Mouse (Mus musculus) liver, adult (tissue): ENCODE measurements around the gene Dyrk1a.

Experiments used
- GATA4 ChIP-seq: IDR thresholded peaks from 2 replicates; pipeline ENCODE4 v1.6.1; 2014; ENCODE audit warnings: mild to moderate bottlenecking, low read length; ENCODE audit not compliant: insufficient replicate concordance

Gene Dyrk1a

DNA sequence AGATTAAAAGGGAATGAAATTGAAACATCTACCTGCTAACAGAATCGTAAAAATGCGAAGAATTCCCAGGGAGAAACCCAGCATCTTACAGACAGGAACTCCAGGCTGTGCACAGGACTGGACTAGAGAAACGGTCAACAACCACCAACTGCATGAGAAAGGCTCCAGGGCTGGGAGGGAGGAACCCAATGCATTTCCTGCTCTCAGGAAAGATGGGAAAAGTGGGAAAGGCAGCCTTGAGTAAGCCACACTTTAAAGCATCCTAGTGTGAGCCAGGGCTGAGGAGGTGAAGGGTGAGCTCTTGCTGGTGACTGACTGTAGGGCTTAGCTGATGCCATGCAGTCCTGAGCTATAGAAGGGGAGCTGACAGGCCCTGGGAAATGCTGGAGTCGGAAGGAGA, 131.3 kb downstream of the Dyrk1a start:
- no peak for TF ChIP-seq GATA4

DNA sequence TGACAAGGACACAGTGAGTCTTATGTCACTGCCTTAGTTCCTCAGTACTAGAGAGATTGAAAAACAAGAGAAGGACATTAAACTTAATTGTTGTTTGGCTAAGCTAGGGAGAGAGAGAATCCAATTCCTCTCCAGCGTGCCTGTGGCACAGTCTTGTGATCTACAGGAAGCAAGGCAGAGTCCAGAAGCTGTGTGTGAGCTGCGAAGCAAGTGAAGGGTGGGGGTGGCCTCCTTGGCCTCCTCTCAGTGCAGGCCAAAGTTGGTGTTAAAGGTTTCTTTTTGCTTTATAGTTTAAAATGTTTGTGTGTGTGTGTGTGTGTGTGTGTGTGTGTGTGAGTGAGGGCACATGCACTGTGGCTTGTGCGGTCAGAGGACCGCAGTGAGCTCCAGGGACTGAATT, 132.2 kb downstream of the Dyrk1a start:
- TF ChIP-seq GATA4 = no peak

DNA sequence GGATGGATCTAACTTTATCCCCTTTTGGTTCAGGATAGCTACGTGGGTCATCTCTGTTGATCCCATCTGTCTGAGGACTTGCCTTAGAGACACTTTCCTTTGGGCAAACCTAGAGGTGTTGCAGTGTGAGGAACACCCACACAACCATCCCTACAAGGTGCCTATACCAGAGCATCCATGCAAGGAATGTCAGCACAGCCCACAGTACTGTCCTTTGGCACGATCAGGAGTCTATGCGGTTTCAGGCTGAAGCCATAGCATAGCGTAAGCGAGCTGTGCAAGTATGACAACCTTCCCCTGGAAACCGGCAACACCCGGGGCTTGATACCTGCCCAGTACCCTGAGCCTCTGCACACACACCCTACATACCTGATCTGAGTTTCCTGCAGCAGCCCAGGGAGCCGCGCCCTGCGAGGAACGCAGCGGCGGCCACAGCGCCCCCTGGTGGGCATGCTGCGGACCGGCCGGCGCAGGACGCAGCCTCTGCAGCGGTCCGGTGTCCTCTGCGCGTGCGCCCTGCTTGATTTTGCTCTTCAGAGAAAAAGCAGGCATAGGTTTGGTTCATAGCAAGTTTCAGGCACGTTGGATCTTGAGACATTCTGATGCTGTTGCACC, 143.8 kb downstream of the Dyrk1a start:
- no peak for TF ChIP-seq GATA4

DNA sequence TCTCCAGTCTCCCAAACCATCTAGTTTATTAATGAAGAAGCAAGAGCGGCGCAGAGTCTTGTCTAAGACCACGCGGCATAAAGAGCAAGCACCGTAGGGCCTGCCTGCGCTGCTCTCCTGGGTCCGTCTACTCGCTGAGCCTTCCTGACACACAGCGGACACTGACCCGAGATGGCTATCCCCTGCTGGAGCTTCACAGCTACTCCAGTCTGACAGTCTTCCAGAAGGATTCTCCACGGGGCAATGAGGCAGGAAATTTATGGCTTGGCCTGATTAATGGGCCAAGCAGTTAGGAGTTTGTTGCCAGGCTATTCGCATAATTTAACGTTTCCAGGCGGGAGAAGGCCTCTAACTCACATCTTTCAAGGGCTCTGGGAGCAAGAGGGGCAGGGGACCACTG, 144.7 kb downstream of the Dyrk1a start:
- TF ChIP-seq GATA4 = no peak

DNA sequence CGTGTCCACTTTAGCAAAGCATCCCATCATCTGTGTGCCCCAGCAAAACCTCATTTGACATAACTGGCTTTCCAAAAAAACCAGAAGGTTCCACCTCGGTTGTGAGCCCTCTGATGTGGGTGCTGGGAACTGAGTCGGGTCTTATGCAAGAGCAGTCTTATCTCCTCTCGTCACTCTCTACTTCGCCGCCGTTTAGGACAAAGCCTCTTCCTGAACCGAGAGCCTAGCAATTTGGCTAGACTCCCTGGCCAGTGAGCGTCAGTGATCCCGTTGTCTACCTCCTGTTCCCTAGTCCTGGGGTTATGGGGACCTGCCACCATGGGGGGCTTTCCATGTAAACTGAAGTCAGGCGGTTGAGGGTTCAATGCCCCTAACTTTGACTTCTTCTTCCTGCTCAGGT, 147.2 kb downstream of the Dyrk1a start:
- no peak for TF ChIP-seq GATA4

DNA sequence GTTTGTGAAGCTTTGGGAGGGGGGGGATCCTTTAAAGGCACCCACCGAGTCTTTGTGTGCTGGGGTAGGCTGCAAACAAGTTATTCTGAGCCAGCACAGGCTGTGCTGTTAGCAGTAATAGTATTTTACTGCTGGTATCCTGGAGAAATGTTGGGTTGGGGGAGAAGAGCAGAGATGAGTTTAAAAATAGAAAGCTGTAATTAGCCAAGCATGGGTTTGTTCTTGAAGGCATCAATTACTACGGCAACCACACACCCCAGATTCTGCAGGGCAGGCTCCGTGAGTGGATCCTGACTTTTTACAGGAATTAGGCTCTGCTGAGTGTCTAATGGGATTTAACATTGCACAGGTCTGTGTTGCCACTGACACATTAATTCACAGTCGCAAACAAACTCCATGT, 149.1 kb downstream of the Dyrk1a start:
- no peak for TF ChIP-seq GATA4

DNA sequence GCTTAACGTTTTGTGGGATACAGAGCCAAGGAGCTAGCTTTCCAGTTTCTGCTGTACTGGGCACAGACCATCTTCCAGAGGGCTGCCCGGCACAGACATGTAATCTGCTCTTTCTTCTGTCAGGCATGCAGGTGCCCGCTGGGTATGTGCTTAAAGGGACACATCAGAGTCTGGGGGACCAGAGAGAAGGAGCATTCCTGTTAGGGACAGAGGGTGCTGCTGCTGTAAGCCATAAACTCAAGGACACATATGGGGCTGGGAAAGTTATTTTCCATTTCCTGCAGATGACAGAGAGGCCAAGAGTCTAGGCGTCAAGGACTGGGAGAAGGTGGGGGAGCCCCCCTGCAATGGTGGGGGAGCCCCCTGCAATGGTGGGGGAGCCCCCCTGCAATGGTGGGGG, 149.7 kb downstream of the Dyrk1a start:
- no peak for TF ChIP-seq GATA4

DNA sequence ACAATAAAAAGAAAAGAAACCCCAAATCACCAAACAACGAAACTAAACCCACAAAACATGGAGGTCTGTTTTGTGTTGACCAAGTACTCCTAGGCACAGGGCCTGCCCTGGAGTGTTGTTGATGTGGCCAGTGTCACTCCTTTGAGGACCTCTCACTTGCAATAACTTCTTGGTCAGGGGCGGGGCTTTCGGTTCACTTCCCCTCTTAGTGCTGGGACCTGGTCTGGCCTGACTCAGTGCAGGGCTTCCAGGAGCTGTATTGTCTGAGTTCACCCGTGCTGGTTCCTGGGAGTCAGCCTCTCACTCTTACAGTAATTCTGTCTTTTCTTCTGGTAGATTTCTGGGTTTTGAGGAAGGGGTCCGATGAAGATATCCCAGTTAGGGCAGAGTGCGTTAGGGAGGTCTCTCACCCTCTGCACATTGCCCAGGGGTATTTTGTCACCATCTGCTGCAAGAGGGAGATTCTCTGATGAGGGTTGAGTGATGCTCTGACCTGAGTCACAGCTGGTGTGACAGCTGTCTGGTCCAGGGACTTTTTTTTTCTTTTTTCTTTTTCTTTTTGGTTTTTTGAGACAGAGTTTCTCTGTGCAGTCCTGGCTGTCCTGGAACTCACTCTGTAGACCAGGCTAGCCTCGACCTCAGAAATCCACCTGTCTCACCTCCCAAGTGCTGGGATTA, 150.8 kb downstream of the Dyrk1a start:
- TF ChIP-seq GATA4 = no peak

DNA sequence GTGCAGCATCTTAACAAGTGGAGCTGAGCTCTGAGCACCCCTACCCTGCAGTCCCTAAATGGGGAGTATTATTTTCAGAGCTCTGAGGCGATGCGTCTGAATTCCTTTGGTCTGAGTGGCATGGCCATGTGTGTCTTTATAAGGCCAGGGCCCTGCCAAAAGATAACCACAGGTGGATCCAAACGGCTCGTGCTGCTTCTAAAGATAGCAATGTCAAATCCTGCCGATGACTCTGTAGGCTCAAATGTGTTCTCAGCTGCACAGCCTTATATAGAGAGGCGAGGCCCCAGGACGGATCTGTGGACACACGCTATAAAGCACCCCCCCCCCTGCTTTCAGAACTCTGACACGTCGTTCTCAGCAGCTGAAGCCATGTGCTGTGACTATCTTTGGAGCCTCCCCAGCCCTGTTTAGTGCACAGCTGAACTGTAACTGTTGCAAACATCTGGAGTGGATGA, 151.8 kb downstream of the Dyrk1a start:
- TF ChIP-seq GATA4 = no peak

DNA sequence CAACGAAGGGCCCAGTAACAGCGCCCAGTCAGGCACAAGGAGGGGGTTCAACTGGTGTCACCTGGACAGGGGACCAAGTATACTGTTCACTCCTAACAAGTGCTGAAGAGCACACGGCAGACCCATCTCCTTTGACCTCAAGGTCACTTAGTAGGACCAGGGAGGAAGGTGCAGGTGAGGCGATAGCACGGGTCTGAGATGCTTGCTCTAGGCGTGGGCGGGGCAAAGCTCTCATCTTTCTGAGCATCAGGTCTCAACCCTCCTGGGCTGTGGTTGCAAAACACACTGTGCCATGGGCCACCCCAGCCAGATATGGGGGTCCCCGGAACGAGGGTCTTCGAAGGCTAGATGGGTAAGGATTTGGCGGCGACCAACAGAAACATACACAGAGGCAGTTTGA, 153.1 kb downstream of the Dyrk1a start:
- no peak for TF ChIP-seq GATA4

DNA sequence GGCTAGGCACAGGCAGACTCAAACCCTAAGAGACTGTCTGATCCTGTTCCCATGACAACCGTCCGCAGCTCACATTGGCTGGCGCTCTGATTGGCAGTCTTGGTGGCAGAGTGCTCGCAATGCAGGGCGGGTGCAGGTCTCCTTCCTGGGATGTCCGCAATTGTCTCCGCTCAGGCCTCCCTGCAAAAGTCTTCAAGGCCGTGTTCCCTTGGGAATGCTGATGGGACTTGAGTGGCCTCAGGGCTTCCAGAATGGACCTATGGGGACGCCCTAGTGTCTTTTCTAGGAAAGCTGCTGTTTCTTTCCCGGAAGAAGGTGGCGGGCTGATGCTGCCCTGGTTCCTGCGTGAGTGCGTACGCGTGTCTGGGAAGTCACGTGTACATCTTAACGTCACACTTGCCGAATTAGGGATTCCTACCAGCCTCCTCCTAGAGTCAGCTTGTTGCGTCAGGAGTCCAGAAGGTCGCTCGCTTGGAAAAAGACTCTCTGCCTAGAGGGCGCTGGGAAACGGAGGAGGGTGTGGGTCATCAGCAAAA, 154.3 kb downstream of the Dyrk1a start:
- TF ChIP-seq GATA4 = no peak

DNA sequence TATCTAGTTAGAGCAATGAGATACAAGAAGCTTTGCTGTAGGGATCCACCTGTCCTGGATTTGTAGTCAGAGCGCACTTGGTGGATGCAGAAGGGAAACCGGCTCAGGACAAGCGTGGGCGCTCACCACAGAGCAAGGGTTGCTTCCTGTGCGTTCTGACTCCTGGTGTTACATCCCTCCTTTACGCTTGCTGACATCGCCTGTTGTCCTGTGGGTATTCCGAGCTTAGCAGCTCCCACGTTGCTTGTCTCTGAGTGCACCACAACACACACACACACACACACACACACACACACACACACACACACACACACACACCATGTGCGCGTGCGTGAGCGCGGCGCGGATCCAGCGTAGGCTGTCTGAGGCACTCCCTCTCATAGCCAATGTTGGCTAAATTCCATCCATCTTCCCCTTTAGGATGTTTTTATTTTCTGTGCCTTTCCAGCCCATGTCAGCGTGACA, 155.0 kb downstream of the Dyrk1a start:
- no peak for TF ChIP-seq GATA4

DNA sequence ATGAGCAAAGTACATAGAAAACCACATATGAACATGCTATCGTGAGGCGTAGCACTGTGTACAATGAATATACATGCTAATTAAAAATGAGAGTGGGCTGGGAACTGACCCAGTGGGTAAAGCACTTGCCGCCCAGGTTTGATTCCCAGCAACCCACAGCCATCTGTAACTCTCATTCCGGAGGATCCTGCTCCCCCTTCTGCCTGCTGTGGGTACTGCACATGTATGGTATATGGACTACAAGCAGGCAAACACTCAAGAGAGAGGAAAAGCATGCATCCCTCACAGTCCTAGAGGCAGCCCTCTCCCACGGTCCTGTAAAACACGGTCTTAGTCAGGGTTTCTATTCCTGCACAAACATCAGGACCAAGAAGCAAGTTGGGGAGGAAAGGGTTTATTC, 159.4 kb downstream of the Dyrk1a start:
- no peak for TF ChIP-seq GATA4

DNA sequence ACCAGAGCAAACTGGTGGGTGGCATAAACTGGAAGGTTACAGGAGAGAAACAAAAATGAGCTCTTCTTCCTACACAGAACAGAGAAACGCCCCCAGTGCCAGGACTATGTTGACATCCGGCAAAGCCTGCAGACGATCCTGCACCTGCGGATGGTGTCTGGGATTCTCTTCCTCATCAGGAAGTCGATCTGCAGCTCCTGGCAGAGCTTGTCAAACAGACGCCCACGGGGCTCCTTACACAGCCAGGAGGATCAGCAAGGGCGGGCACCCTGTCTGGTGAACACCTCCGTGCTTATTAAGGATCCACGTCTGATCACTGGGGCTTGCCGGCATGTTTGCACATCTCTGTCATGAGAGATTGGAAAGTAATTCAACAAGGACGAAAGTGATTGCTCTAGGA, 161.2 kb downstream of the Dyrk1a start:
- TF ChIP-seq GATA4 = no peak

DNA sequence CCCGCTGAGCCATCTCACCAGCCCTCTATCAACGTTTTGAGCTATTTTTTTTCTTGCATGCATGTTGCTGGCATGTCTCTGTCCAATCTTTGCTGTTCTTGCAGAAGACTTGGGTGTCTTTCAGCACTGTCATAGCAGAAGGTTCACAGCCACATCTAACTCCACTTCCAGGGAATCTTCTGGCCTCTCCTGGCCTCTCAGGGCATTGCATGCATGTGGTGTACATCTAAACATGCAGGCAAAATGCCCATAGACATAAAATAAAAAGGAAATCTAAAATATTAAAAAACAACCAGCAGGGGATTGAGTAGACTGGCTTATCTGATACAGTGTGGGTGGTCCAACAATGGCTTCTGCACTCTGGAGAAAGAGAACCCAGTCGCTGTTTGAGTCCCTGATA, 165.7 kb downstream of the Dyrk1a start:
- TF ChIP-seq GATA4 = no peak
